Mouse (Mus musculus) midbrain, embryonic 15.5 days (tissue): Measurements from ENCODE around the gene Tmc7. TPM values are rescaled to one million over a fixed set of nuclear protein-coding genes. Genes with fewer than 3 reads are reported as not detected.

ENCODE experiments used
- ATAC-seq: fragments of 200-750 bp; cut with Nextera tagmentation; replicated peaks from 2 replicates; pipeline ENCODE4 v1.8.0; 2017; ENCODE audit warnings: moderate TSS enrichment
- H3K27ac ChIP-seq: fragments of 300-500 bp; sonication (generic); 2 replicates; pipeline ENCODE4 v1.5.1; 2015; ENCODE audit warnings: mild to moderate bottlenecking, inconsistent platforms
- H3K27me3 ChIP-seq: fragments of 300-500 bp; sonication (generic); replicated peaks from 2 replicates; pipeline ENCODE4 v1.6.1; 2015; ENCODE audit warnings: inconsistent platforms
- H3K36me3 ChIP-seq: fragments of 300-500 bp; sonication (generic); replicated peaks from 2 replicates; pipeline ENCODE4 v1.6.1; 2015; ENCODE audit warnings: inconsistent platforms
- H3K4me1 ChIP-seq: fragments of 300-500 bp; sonication (generic); 2 replicates; pipeline ENCODE4 v1.6.1; 2015; ENCODE audit warnings: inconsistent platforms
- H3K4me2 ChIP-seq: fragments of 300-500 bp; sonication (generic); 2 replicates; pipeline ENCODE4 v1.6.1; 2015; ENCODE audit warnings: inconsistent platforms, mild to moderate bottlenecking, moderate library complexity
- H3K4me3 ChIP-seq: fragments of 300-500 bp; sonication (generic); 2 replicates; pipeline ENCODE4 v1.5.1; 2015; ENCODE audit warnings: mild to moderate bottlenecking, inconsistent platforms
- H3K9ac ChIP-seq: fragments of 300-500 bp; sonication (generic); 2 replicates; pipeline ENCODE4 v1.6.1; 2015; ENCODE audit warnings: mild to moderate bottlenecking, inconsistent platforms
- H3K9me3 ChIP-seq: fragments of 300-500 bp; sonication (generic); 2 replicates; pipeline ENCODE4 v1.6.1; 2016; ENCODE audit warnings: inconsistent platforms
- WGBS: fragments of 180-500 bp; shearing (Covaris S2); methylation state at CpG from one replicate; pipeline ENCODE4 v1.1.7; 2015; ENCODE audit warnings: mixed read lengths; 5-methylcytosine and 5-hydroxymethylcytosine counted together
- polyA plus RNA-seq: library from polyadenylated mRNA; unstranded; fragments of >200 nt; fragmentation: Nextera tagmentation; extraction: Ambion mirVana; gene quantifications from 2 replicates; pipeline ENCODE4 v1.2.1, GENCODE M21; 2015

The Tmc7 gene
- polyA plus RNA-seq, 1 experiment from 2014 or later, result 6.3 TPM

DNA sequence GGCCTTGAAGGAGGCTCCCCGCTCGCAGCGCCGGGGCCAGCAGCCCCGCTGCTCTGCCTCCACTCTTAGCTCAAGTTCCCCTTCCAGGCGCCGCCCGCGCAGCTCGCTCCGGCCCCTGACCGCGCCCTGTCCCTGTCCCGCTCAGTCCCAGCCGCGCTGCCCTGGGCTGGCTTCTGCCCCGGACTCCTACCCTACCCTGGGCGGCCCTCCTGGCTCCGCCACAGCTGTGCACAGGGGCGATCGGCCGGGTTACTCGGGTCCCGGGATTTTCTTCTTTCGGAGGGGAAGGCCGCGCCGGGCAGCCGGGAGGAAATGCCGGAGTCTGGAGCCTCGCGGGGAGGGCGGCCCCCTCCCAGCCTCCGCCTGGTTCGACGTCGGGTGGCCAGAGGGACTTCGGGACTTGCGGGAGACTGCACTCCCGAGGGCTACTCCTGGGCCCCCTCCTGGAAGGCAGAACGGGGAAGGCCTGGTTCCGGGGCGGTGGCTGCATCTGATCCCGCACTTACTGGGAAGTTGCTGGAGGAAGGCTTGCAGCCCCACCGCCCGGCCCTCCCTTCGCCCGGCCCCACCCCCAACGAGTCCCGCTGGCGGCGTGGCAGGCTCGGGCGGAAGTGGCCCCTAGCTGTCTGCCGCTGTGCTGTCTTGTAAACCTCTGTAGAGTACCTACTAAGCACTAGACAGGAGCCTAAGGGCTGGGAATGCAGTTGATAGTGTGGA, 92.9 kb downstream of the Tmc7 start, which contains the start of gene Itpripl2:
Itpripl2 (minus strand) TSS at position 545 of the 717 bp plus-strand sequence.
- Histone ChIP-seq H3K27ac (0 out of 2 replicates have a peak within 1 kb of the TSS, but pooled peaks have one; percentile 0), H3K27me3 (peaks cover 51% of the 10 kb centered on the region)

DNA sequence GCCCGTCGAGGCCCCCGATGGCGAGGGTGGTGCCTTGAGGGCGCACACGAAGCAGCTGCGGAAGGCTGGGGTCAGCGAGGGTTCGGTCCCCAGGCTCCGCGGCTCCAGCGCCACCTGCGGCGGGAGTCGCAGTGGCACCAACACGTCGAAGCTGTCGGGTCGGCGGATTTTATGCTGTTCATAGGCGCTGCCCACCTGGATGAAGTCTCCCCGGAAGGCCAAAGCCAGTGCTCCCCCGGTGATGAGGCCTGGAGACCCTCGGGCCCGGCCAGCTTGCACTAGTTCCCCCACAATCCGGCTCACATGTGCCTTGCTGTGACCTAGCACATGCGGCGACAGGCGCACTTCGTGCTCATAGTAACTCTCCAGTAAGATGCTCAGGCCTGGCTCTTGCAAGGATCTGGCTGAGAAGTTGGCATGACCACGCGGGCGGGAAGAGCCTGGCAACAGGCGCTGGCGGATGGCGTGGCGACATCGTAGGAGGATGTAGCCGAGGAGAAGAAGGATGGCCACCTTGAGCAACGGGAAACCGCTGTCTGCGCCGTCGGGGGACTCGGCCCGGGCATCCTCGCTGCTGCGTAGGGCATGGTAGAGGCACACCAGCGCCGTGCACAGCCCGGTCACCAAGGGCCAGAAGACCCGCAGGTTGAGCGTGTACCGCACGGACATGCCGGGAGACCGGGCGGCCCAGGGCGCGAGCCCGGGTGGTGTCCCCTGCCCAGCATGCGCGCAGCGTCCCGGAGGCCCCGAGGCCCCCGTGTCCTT, 93.7 kb downstream of the Tmc7 start:
- H3K9ac ChIP-seq, result peak overlapping the region; percentile 27

More for the DNA sequence above, 92.9 kb downstream of the Tmc7 start, which contains the start of gene Itpripl2:
- no peaks in the 10 kb centered on the region for H3K9me3 ChIP-seq
- WGBS, result under 1% methylated on average over 42 of the region's 55 CpGs
- H3K36me3 ChIP-seq, result no peaks in the 10 kb centered on the region
- H3K4me2 ChIP-seq, result peak within 1 kb of the TSS; percentile 69
- peaks cover 18% of the 10 kb centered on the region for H3K4me1 ChIP-seq
- H3K4me3 ChIP-seq, result peak within 1 kb of the TSS; percentile 44
- peak within 1 kb of the TSS; percentile 27 for H3K9ac ChIP-seq
- peak; percentile 76 for ATAC-seq

DNA sequence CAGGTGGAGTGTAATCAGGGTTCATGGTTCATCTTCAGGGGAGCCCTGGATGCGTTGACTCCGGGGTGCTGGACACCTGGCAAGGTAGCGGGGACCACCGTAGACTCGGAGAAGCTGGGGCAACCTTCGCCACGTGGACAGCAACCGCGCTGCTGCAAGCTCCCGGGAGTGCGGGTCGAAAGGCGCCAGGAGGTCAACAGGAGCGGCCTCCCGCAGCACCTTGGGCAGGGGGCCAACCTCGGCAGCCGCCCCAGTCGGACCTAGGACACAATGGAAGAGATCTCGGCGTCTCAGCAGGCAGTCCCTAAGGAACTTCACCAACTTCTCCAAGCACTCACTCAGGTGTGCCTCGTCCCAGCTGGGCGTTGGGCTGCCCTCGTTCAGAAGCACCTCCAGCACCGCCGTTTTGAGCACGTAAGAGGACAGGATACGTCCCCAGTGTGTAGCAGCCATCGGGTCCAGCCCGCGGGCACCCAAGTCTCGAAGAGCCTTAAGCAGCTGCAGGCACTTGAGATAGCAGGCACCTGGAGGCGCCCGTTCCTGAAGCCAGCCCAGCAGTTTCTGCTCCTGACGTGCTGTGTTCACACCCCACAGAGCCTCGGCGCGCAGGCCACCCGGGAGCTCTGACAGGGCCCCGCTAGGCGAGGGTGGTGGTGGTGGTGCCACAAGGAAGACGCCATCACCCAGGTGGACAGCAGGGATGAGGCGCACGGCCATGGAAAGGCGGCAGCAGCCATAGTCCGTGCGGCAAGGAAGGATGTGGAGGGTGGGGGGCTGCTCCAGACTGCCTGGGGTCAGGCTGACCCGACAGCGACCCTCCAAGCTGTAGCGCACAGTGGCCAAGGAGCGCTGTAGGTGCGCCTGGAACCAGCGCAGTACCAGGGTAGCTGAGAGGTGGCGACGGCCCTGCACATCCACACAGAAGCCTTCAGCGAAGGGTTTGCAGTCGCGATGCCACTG, 94.5 kb downstream of the Tmc7 start:
- no peak overlapping the region for H3K9ac ChIP-seq
- peak overlapping the region; percentile 44; the same call in 1 of the 2 replicates for H3K4me3 ChIP-seq
- peak overlapping the region; percentile 69; the same call in 1 of the 2 replicates for H3K4me2 ChIP-seq
- H3K36me3 ChIP-seq, result no peaks in the 10 kb centered on the region
- H3K4me1 ChIP-seq, result peaks cover 18% of the 10 kb centered on the region
- peaks cover 51% of the 10 kb centered on the region for H3K27me3 ChIP-seq
- H3K27ac ChIP-seq, result no peak overlapping the region
- H3K9me3 ChIP-seq, result no peaks in the 10 kb centered on the region
- 17% methylated on average over 57 of the region's 57 CpGs for WGBS
- peak; percentile 24; the same call in 1 of the 2 replicates for ATAC-seq

More for the DNA sequence above, 93.7 kb downstream of the Tmc7 start:
- Histone ChIP-seq H3K4me3 (peak overlapping the region; percentile 44), H3K4me2 (peak overlapping the region; percentile 69), H3K9me3 (no peaks in the 10 kb centered on the region), H3K27ac (no peak overlapping the region), H3K36me3 (no peaks in the 10 kb centered on the region), H3K27me3 (peaks cover 51% of the 10 kb centered on the region), H3K4me1 (peaks cover 18% of the 10 kb centered on the region)
- peak; percentile 60 for ATAC-seq
- 3% methylated on average over 67 of the region's 67 CpGs for WGBS

DNA sequence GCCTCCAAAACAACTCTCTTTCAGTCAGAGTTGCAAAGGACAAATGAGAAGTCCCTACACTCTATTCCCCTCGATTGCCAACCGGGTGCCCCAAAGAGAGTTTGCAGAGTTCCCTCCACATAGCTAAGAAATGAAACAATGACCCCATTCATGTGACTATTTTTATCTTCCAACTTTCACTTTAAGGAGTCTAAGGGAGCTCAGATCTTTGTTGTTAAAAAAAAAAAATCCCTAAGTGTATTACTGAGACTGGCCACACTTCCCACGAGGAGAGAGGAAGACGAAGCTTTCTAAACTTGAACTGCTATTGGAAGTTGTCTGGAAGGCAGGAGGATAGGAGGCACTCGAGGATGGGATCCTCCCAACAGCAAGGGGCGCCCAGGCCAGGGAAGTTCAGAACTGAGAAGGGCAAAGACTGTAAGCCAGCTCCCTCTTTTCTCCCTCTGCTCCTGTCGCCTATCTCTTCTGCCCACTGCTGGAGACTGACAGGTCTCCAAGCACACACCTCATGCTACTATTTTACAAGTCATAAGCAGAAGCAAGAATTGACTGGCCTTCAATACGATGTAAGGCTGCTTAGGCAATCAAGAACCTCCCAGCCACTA, 96.4 kb downstream of the Tmc7 start:
- 34% methylated on average over 8 of the region's 8 CpGs for WGBS
- no peaks in the 10 kb centered on the region for H3K9me3 ChIP-seq
- H3K27me3 ChIP-seq, result peaks cover 49% of the 10 kb centered on the region
- H3K9ac ChIP-seq, result no peak overlapping the region
- peaks cover 18% of the 10 kb centered on the region for H3K4me1 ChIP-seq
- no peak overlapping the region for H3K4me2 ChIP-seq
- H3K27ac ChIP-seq, result no peak overlapping the region
- H3K4me3 ChIP-seq, result no peak overlapping the region
- ATAC-seq, result no peak
- H3K36me3 ChIP-seq, result no peaks in the 10 kb centered on the region

DNA sequence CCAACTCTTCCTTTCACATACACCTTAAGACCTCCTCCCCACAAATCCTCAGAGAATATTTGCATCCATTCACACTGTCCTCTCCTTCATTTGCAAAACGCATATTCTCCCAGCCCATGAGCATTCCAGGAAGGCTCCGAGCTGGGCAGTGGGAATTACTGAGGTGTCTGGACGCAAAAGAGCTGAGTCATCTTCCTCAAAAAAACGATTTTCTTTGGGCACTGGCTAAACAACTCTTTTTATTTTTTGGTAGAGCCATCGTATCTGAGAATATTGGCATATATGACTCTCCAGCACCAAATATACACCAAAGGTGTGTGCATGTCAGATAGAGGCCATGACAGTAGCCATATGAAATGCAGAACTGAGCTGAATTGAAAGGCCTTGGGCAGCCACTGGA, 97.6 kb downstream of the Tmc7 start:
- Histone ChIP-seq H3K27ac (no peak overlapping the region), H3K9ac (no peak overlapping the region), H3K4me3 (no peak overlapping the region), H3K27me3 (peaks cover 37% of the 10 kb centered on the region), H3K4me2 (no peak overlapping the region), H3K9me3 (no peaks in the 10 kb centered on the region), H3K4me1 (peaks cover 17% of the 10 kb centered on the region), H3K36me3 (no peaks in the 10 kb centered on the region)
- WGBS, result 61% methylated on average over 5 of the region's 5 CpGs
- no peak for ATAC-seq

Other genes starting within 250 kb of the Tmc7 start
- 19.7 and 20.2 TPM in 2 replicates for gene Syt17, start 136.5 kb downstream of the Tmc7 start, polyA plus RNA-seq
- gene Itpripl2, start 92.8 kb downstream of the Tmc7 start, polyA plus RNA-seq, result 0.79 and 1.0 TPM in 2 replicates
- 85.8 and 88.2 TPM in 2 replicates for gene Coq7, start 51.4 kb downstream of the Tmc7 start, polyA plus RNA-seq
- gene Tmc5, start 12.6 kb upstream of the Tmc7 start, polyA plus RNA-seq, result 0.15 and 0.19 TPM in 2 replicates
- gene Gde1, start 121.0 kb upstream of the Tmc7 start, polyA plus RNA-seq, result 186 and 194 TPM in 2 replicates
- gene Ccp110, start 127.8 kb upstream of the Tmc7 start, polyA plus RNA-seq, result 29.2 and 30.1 TPM in 2 replicates
- 102 and 105 TPM in 2 replicates for gene Vps35l, start 155.5 kb upstream of the Tmc7 start, polyA plus RNA-seq